Mouse (Mus musculus): Measurements from ENCODE around the gene Fbxw8. TPM values are rescaled to one million over a fixed set of nuclear protein-coding genes. Genes with fewer than 3 reads are reported as not detected.

Fbxw8 gene
- polyA plus RNA-seq, 2 experiments = 6.2 to 10.8 TPM

DNA sequence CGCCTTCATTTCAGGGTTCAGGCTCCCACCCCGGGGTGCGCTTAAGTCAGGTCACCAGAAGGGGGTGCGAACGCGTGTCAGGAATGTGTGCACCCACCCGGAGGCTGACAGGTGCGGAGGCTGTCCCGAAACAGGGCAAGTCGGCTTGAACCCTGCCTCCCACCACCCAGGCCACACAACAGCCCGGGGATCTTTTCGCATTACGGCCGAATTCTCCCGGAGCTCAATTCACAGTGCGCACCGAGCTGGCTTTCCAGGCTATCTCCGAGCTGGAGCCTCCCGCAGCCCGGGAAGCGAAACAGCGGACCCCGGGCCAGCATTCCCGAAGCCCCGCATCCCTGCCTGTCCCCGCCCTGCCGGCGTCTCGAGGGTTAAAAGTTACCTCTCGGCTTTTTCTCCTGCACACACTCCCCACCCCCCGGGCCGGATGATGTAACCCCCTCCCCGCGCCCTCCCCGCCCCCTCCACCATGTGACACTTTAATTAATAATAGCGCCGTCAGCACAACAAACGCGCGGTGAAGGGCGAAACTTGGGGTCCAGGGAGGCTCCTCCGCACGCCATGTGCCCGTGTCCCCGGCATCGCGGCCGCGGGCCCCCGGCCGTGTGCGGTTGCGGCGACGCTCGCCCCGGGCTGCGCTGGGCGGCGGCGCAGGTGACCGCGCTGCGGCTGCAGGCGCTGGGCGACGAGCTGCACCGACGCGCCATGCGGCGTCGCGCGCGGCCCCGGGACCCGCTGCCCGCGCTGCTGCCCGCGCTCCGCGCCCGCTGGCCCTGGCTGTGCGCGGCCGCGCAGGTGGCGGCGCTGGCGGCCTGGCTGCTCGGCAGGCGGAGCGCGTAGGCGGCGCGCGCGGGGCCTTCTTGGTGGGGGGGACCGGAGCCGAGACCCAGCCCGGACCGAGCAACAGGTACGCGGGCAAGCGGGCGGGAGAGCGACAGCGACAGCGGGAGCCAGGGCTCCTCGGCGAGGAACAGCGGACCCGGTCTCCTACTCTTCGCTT, 14.3 kb upstream of the Fbxw8 start:
- no peak for ATAC-seq (ENCODE audit: insufficient read depth)
- H3K9ac ChIP-seq (replicated peaks) = no peak overlapping the region
- peak overlapping the region in 1 of 2 experiments; percentile 39; a peak in 2 of 4 replicates for H3K4me3 ChIP-seq (ENCODE audit: insufficient read depth in 1 of 2, low read depth in 2 of 2, low read length in 2 of 2)

GRCm38 (mm10) chr5:118167561-118167995, 12.3 kb upstream of the Fbxw8 start:
- no peaks in the 10 kb centered on the region for H3K9me3 ChIP-seq (ENCODE audit: control insufficient read depth, low read length)
- no peak overlapping the region for H3K4me2 ChIP-seq (ENCODE audit: low read depth)

More for the DNA sequence above, 14.3 kb upstream of the Fbxw8 start:
- no peaks in the 10 kb centered on the region for H3K4me1 ChIP-seq (replicated peaks; ENCODE audit: control insufficient read depth in 2 of 2, insufficient read depth in 2 of 2, low read length in 1 of 2)
- no peak overlapping the region for H3K27ac ChIP-seq
- TF ChIP-seq EP300 (IDR thresholded peaks at IDR 0.05; ENCODE audit: low read depth) (no peak), CTCF (IDR thresholded peaks at IDR 0.05; ENCODE audit: low read depth) (no peak)
- DNase-seq (ENCODE audit: low read depth in 3 of 3, low spot score in 3 of 3) = no peak
- 1% methylated on average over 108 of the region's 117 CpGs for WGBS (ENCODE audit: insufficient replicate concordance)
- H3K27me3 ChIP-seq (ENCODE audit: control insufficient read depth, insufficient read depth, low read length) = peaks cover 67% of the 10 kb centered on the region
- H3K9me3 ChIP-seq (ENCODE audit: control insufficient read depth, low read length) = no peaks in the 10 kb centered on the region
- no peaks in the 10 kb centered on the region for H3K36me3 ChIP-seq (replicated peaks; ENCODE audit: control insufficient read depth, insufficient read depth, low read depth)
- peak overlapping the region; percentile 55 for H3K4me2 ChIP-seq (ENCODE audit: low read depth)

DNA sequence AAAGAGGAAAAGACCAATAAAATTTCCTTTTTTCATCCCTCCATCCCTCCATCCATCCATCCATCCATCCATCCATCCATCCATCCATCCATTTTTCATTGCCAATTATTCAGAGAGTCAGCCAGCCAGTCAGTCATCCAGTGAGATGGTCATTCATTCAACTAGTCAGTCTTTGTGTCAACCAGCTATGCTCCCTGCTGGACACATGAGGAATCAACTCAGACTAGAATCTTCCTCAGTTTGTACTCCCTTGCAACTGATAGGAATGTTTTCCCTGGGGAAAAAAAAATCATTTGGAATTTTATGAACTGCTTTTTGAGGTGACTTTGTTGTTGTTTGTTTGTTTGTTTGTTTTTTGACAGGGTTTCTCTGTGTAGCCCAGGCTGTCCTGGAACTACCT, 10.2 kb upstream of the Fbxw8 start:
- H3K9me3 ChIP-seq (ENCODE audit: control insufficient read depth, low read length) = no peaks in the 10 kb centered on the region
- H3K4me1 ChIP-seq (replicated peaks; ENCODE audit: control insufficient read depth in 2 of 2, insufficient read depth in 2 of 2, low read length in 1 of 2) = no peaks in the 10 kb centered on the region
- H3K9ac ChIP-seq (replicated peaks) = no peak overlapping the region
- peaks cover 31% of the 10 kb centered on the region for H3K27me3 ChIP-seq (ENCODE audit: control insufficient read depth, insufficient read depth, low read length)
- H3K4me2 ChIP-seq (ENCODE audit: low read depth) = no peak overlapping the region
- DNase-seq (ENCODE audit: low read depth in 3 of 3, low spot score in 3 of 3) = no peak
- no peak for ATAC-seq (ENCODE audit: insufficient read depth)
- H3K36me3 ChIP-seq (replicated peaks; ENCODE audit: control insufficient read depth, insufficient read depth, low read depth) = no peaks in the 10 kb centered on the region
- no peak overlapping the region for H3K4me3 ChIP-seq (ENCODE audit: insufficient read depth in 1 of 2, low read depth in 2 of 2, low read length in 2 of 2)
- H3K27ac ChIP-seq = no peak overlapping the region
- TF ChIP-seq CTCF (IDR thresholded peaks at IDR 0.05; ENCODE audit: low read depth) = no peak

More at GRCm38 (mm10) chr5:118167561-118167995, 12.3 kb upstream of the Fbxw8 start:
- ATAC-seq (ENCODE audit: insufficient read depth) (no peak), DNase-seq (ENCODE audit: low read depth in 3 of 3, low spot score in 3 of 3) (no peak)
- 55% methylated on average over 8 of the region's 8 CpGs for WGBS (ENCODE audit: insufficient replicate concordance)
- Histone ChIP-seq H3K4me1 (replicated peaks; ENCODE audit: control insufficient read depth in 2 of 2, insufficient read depth in 2 of 2, low read length in 1 of 2) (no peaks in the 10 kb centered on the region), H3K36me3 (replicated peaks; ENCODE audit: control insufficient read depth, insufficient read depth, low read depth) (no peaks in the 10 kb centered on the region), H3K9ac (replicated peaks) (no peak overlapping the region), H3K27me3 (ENCODE audit: control insufficient read depth, insufficient read depth, low read length) (peaks cover 52% of the 10 kb centered on the region), H3K4me3 (ENCODE audit: insufficient read depth in 1 of 2, low read depth in 2 of 2, low read length in 2 of 2) (no peak overlapping the region), H3K27ac (no peak overlapping the region)
- TF ChIP-seq EP300 (IDR thresholded peaks at IDR 0.05; ENCODE audit: low read depth) = no peak
- TF ChIP-seq CTCF (IDR thresholded peaks at IDR 0.05; ENCODE audit: low read depth) = no peak

DNA sequence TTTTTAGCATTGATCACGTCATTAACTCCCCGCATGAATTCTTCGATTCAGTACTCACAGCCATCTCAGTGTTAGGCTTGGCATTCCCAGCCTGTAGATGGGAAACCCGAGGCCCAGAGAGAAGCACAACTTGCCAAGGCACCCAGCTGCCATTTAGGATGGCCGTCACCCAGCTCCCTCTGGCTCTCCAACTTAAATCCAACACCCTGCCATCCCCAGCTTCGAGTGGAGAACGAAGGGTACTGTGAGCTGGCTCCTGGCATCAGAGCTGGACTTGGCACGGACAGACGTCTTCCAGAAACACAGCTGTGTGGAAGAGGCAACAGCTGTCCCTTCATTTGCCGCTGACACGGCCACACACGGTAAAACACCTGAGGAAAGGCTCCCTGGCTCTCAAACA, 9.3 kb upstream of the Fbxw8 start, which contains the start of gene Hrk:
Hrk (plus strand) TSS at position 68 of the 400 bp plus-strand sequence.
- Histone ChIP-seq H3K4me2 (ENCODE audit: low read depth) (no peak within 1 kb of the TSS), H3K4me3 (ENCODE audit: insufficient read depth in 1 of 2, low read depth in 2 of 2, low read length in 2 of 2) (no peak within 1 kb of the TSS), H3K9me3 (ENCODE audit: control insufficient read depth, low read length) (no peaks in the 10 kb centered on the region), H3K27ac (no peak within 1 kb of the TSS), H3K9ac (replicated peaks) (no peak within 1 kb of the TSS), H3K27me3 (ENCODE audit: control insufficient read depth, insufficient read depth, low read length) (peaks cover 22% of the 10 kb centered on the region), H3K36me3 (replicated peaks; ENCODE audit: control insufficient read depth, insufficient read depth, low read depth) (no peaks in the 10 kb centered on the region), H3K4me1 (replicated peaks; ENCODE audit: control insufficient read depth in 2 of 2, insufficient read depth in 2 of 2, low read length in 1 of 2) (no peaks in the 10 kb centered on the region)
- WGBS (ENCODE audit: insufficient replicate concordance) = 49% methylated on average over 12 of the region's 12 CpGs
- TF ChIP-seq EP300 (IDR thresholded peaks at IDR 0.05; ENCODE audit: low read depth) = no peak
- TF ChIP-seq CTCF (IDR thresholded peaks at IDR 0.05; ENCODE audit: low read depth) = no peak
- ATAC-seq (ENCODE audit: insufficient read depth) (no peak), DNase-seq (ENCODE audit: low read depth in 3 of 3, low spot score in 3 of 3) (no peak)

GRCm38 (mm10) chr5:118160691-118161090, 5.4 kb upstream of the Fbxw8 start:
- H3K9me3 ChIP-seq (ENCODE audit: control insufficient read depth, low read length) = no peaks in the 10 kb centered on the region
- H3K4me3 ChIP-seq (ENCODE audit: insufficient read depth in 1 of 2, low read depth in 2 of 2, low read length in 2 of 2) = no peak overlapping the region
- no peak overlapping the region for H3K4me2 ChIP-seq (ENCODE audit: low read depth)
- H3K27me3 ChIP-seq (ENCODE audit: control insufficient read depth, insufficient read depth, low read length) = no peaks in the 10 kb centered on the region; the same call in 1 of the 2 replicates
- H3K4me1 ChIP-seq (replicated peaks; ENCODE audit: control insufficient read depth in 2 of 2, insufficient read depth in 2 of 2, low read length in 1 of 2) = peaks cover 0 to 12% of the 10 kb centered on the region in 2 experiments; a peak in 2 of 4 replicates
- WGBS (ENCODE audit: insufficient replicate concordance) = 12% methylated on average over 4 of the region's 4 CpGs
- DNase-seq (ENCODE audit: low read depth in 3 of 3, low spot score in 3 of 3) = no peak
- TF ChIP-seq EP300 (IDR thresholded peaks at IDR 0.05; ENCODE audit: low read depth) = no peak
- no peak for TF ChIP-seq CTCF (IDR thresholded peaks at IDR 0.05; ENCODE audit: low read depth)
- no peak overlapping the region for H3K9ac ChIP-seq (replicated peaks)
- H3K36me3 ChIP-seq (replicated peaks; ENCODE audit: control insufficient read depth, insufficient read depth, low read depth) = no peaks in the 10 kb centered on the region
- no peak for ATAC-seq (ENCODE audit: insufficient read depth)
- no peak overlapping the region for H3K27ac ChIP-seq

All from liver, embryonic 14.5 days (tissue).